Mouse (Mus musculus) limb, embryonic 15.5 days (tissue): ENCODE measurements around the gene Grin2b. TPM values are rescaled to one million over a fixed set of nuclear protein-coding genes. Genes with fewer than 3 reads are reported as not detected.
"Not testable (repeated sequence)": the region's sequence is repeated elsewhere in the genome, so short reads cannot be mapped to it uniquely, and the experiment has no call there.

Source experiments
- ATAC-seq: fragments of 200-750 bp; cut with Nextera tagmentation; 2 replicates; pipeline ENCODE4 v1.8.0; 2017; ENCODE audit warnings: low read depth, moderate TSS enrichment; ENCODE audit not compliant: insufficient number of reproducible peaks, low FRiP score, low TSS enrichment
- H3K27ac ChIP-seq: fragments of 300-500 bp; sonication (generic); 2 replicates; pipeline ENCODE4 v1.5.1; 2015; ENCODE audit warnings: moderate library complexity, mild to moderate bottlenecking, inconsistent platforms
- H3K27me3 ChIP-seq: fragments of 300-500 bp; sonication (generic); 2 replicates; pipeline ENCODE4 v1.6.1; 2015; ENCODE audit warnings: inconsistent platforms
- H3K36me3 ChIP-seq: fragments of 300-500 bp; sonication (generic); 2 replicates; pipeline ENCODE4 v1.6.1; 2015; ENCODE audit warnings: inconsistent platforms
- H3K4me1 ChIP-seq: fragments of 300-500 bp; sonication (generic); 2 replicates; pipeline ENCODE4 v1.6.1; 2015; ENCODE audit warnings: inconsistent platforms
- H3K4me2 ChIP-seq: fragments of 300-500 bp; sonication (generic); 2 replicates; pipeline ENCODE4 v1.6.1; 2015; ENCODE audit warnings: mild to moderate bottlenecking, inconsistent platforms
- H3K4me3 ChIP-seq: fragments of 300-500 bp; sonication (generic); 2 replicates; pipeline ENCODE4 v1.5.1; 2015; ENCODE audit warnings: mild to moderate bottlenecking, inconsistent platforms
- H3K9ac ChIP-seq: fragments of 300-500 bp; sonication (generic); 2 replicates; pipeline ENCODE4 v1.6.1; 2015; ENCODE audit warnings: inconsistent platforms
- H3K9me3 ChIP-seq: fragments of 300-500 bp; sonication (generic); 2 replicates; pipeline ENCODE4 v1.6.1; 2016; ENCODE audit warnings: inconsistent platforms
- WGBS: fragments of 180-500 bp; shearing (Covaris S2); methylation state at CpG from one replicate; pipeline ENCODE4 v1.1.7; 2015; 5-methylcytosine and 5-hydroxymethylcytosine counted together
- polyA plus RNA-seq: library from polyadenylated mRNA; unstranded; fragments of >200 nt; fragmentation: Nextera tagmentation; extraction: Ambion mirVana; gene quantifications from 2 replicates; pipeline ENCODE4 v1.2.1, GENCODE M21; 2015

Gene Grin2b
- polyA plus RNA-seq, 1 experiment from 2014 or later, result 3.2 TPM

- Histone ChIP-seq H3K27ac (no peak overlapping the region), H3K4me2 (no peak overlapping the region), H3K9me3 (no peaks in the 10 kb centered on the region), H3K9ac (no peak overlapping the region), H3K4me3 (no peak overlapping the region), H3K4me1 (no peaks in the 10 kb centered on the region), H3K36me3 (no peaks in the 10 kb centered on the region), H3K27me3 (no peaks in the 10 kb centered on the region)
- WGBS, result 27% methylated on average over 4 of the region's 4 CpGs
- no peak for ATAC-seq
Measured at GRCm38 (mm10) chr6:135827942-135828341, 345.4 kb downstream of the Grin2b start.

DNA sequence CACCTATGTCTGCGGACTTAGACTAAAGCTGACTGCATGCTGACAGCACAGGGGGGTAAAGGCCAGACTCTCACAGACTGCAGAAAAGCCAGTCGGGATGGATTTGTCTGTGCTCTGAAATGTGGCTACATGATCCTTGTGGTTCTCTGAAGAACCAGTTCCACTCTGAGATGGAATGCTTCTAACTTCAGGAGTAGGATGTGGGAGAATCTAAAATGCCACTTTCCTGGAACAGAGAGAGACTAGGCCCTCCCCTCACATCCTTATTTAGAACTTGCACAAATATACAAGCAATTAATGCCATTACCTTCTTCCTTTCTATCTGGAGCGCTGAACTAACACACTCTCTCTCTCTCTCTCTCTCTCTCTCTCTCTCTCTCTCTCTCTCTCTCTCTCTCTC, 346.0 kb downstream of the Grin2b start:
- Histone ChIP-seq H3K36me3 (no peaks in the 10 kb centered on the region), H3K9ac (no peak overlapping the region), H3K4me1 (no peaks in the 10 kb centered on the region), H3K4me3 (no peak overlapping the region), H3K4me2 (no peak overlapping the region), H3K9me3 (no peaks in the 10 kb centered on the region), H3K27ac (no peak overlapping the region), H3K27me3 (no peaks in the 10 kb centered on the region)
- 83% methylated on average over 3 of the region's 3 CpGs for WGBS
- ATAC-seq, result no peak

DNA sequence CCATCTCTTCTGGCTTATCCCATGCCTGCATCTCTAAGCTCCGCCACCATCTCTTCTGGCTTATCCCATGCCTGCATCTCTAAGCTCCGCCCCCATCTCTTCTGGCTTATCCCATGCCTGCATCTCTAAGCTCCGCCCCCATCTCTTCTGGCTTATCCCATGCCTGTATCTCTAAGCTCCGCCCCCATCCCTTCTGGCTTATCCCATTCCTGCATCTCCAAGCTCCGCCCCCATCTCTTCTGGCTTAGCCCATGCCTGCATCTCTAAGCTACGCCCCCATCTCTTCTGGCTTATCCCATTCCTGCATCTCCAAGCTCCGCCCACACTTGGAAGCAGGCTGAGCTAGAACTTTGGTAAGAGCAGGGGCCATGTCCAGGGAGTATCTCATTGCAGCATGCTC, 346.5 kb downstream of the Grin2b start:
- H3K4me1 ChIP-seq, H3K4me3 ChIP-seq, H3K36me3 ChIP-seq, H3K4me2 ChIP-seq, ATAC-seq, H3K27ac ChIP-seq, H3K9me3 ChIP-seq, H3K9ac ChIP-seq, H3K27me3 ChIP-seq: not testable (repeated sequence)
- 95% methylated on average over 7 of the region's 7 CpGs for WGBS

- H3K36me3 ChIP-seq, result no peaks in the 10 kb centered on the region
- no peak overlapping the region for H3K27ac ChIP-seq
- H3K27me3 ChIP-seq, result no peaks in the 10 kb centered on the region
- 82% methylated on average over 2 of the region's 2 CpGs for whole genome bisulfite sequencing
- H3K9me3 ChIP-seq, result no peaks in the 10 kb centered on the region
- no peak overlapping the region for H3K9ac ChIP-seq
- ATAC-seq, result no peak
- H3K4me1 ChIP-seq, result no peaks in the 10 kb centered on the region
- no peak overlapping the region for H3K4me3 ChIP-seq
- H3K4me2 ChIP-seq, result no peak overlapping the region
Measured at GRCm38 (mm10) chr6:135817391-135817790, 355.9 kb downstream of the Grin2b start.

DNA sequence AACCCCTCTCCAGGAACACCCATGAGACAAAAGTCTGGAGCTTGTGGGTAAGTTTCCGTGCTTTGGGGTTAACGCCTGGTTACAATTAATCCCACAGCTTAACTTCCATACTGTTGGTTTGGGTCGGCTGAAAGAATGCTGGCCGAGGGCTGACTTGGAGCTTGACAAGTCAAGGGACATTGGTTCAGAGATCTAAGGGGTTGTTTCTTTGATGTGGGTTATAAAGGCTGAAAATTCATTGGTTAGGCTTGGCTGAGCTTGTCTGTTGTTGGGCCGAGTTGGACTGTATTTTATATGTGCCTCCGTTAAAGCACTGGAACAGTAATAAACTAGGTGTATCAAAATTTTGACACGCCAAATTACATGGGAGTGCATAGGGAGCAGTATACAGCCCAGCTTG, 359.6 kb downstream of the Grin2b start:
- Histone ChIP-seq H3K27me3 (no peaks in the 10 kb centered on the region), H3K4me2 (no peak overlapping the region), H3K27ac (no peak overlapping the region), H3K36me3 (no peaks in the 10 kb centered on the region), H3K9me3 (no peaks in the 10 kb centered on the region), H3K9ac (no peak overlapping the region), H3K4me1 (no peaks in the 10 kb centered on the region), H3K4me3 (no peak overlapping the region)
- WGBS, result 40% methylated on average over 7 of the region's 7 CpGs
- no peak for ATAC-seq

DNA sequence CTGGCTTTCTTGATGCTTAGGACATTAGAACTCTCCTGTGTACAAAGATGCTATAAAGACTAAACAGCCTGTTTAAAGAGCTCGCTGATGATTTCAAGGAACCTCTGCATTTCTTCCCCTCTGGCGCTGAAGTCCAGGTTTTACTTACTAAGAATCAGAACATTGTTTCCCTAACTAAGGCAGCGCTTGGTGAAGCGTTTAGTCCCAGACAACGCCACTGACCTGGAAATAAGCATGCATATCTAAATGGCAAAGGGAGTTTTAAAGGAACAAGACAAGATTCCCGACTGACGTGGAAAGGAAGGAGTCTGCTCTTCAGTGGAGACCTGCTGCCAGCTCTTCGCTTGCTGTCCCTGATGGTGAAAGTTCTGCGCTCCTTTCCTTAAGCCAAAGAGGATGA, 367.9 kb downstream of the Grin2b start:
- no peak overlapping the region for H3K27ac ChIP-seq
- H3K4me1 ChIP-seq, result no peaks in the 10 kb centered on the region
- WGBS, result 82% methylated on average over 9 of the region's 9 CpGs
- no peak overlapping the region for H3K4me2 ChIP-seq
- no peaks in the 10 kb centered on the region for H3K9me3 ChIP-seq
- no peak for ATAC-seq
- H3K4me3 ChIP-seq, result no peak overlapping the region
- H3K9ac ChIP-seq, result no peak overlapping the region
- no peaks in the 10 kb centered on the region for H3K27me3 ChIP-seq
- no peaks in the 10 kb centered on the region for H3K36me3 ChIP-seq

DNA sequence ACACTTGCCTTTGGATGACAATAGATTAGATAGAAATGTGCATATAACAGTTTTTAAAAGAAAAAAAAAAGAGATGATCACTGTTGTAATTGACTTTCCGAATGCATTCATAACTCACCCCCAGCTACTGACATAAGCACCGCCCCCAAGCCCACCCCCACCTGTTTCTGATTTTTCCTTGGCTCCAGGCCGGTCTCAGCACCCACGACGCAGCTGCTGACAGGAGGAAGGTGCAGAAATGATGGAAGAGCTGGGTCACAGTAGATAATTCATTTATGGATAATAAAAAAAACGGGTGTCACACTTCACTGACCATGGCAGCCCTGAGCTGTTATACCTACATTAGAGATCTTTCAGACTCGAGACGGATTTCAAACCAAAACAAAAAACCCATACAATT, 373.4 kb downstream of the Grin2b start:
- no peaks in the 10 kb centered on the region for H3K9me3 ChIP-seq
- H3K4me1 ChIP-seq, result no peaks in the 10 kb centered on the region
- 46% methylated on average over 8 of the region's 8 CpGs for WGBS
- no peak overlapping the region for H3K9ac ChIP-seq
- H3K27me3 ChIP-seq, result no peaks in the 10 kb centered on the region
- ATAC-seq, result no peak
- H3K4me2 ChIP-seq, result no peak overlapping the region
- no peak overlapping the region for H3K4me3 ChIP-seq
- no peaks in the 10 kb centered on the region for H3K36me3 ChIP-seq
- H3K27ac ChIP-seq, result no peak overlapping the region

GRCm38 (mm10) chr6:135798202-135798992, 374.9 kb downstream of the Grin2b start:
- WGBS, result 71% methylated on average over 13 of the region's 13 CpGs
- no peaks in the 10 kb centered on the region; the same call in 1 of the 2 replicates for H3K27me3 ChIP-seq
- H3K4me2 ChIP-seq, result no peak overlapping the region
- H3K4me1 ChIP-seq, result no peaks in the 10 kb centered on the region
- H3K4me3 ChIP-seq, result no peak overlapping the region
- no peaks in the 10 kb centered on the region for H3K9me3 ChIP-seq
- H3K9ac ChIP-seq, result no peak overlapping the region
- no peak for ATAC-seq
- H3K36me3 ChIP-seq, result no peaks in the 10 kb centered on the region
- H3K27ac ChIP-seq, result no peak overlapping the region

- Histone ChIP-seq H3K36me3 (no peaks in the 10 kb centered on the region), H3K4me2 (no peak overlapping the region), H3K9ac (no peak overlapping the region), H3K4me3 (no peak overlapping the region), H3K27me3 (no peaks in the 10 kb centered on the region; the same call in 1 of the 2 replicates), H3K9me3 (no peaks in the 10 kb centered on the region), H3K27ac (no peak overlapping the region), H3K4me1 (no peaks in the 10 kb centered on the region)
- WGBS, result 70% methylated on average over 10 of the region's 10 CpGs
- ATAC-seq, result no peak
Measured at GRCm38 (mm10) chr6:135797371-135798033, 375.8 kb downstream of the Grin2b start.

GRCm38 (mm10) chr6:135796911-135797310, 376.4 kb downstream of the Grin2b start:
- 53% methylated on average over 4 of the region's 4 CpGs for WGBS
- Histone ChIP-seq H3K27ac (no peak overlapping the region), H3K4me2 (no peak overlapping the region), H3K27me3 (no peaks in the 10 kb centered on the region; the same call in 1 of the 2 replicates), H3K36me3 (no peaks in the 10 kb centered on the region), H3K4me3 (no peak overlapping the region), H3K9me3 (no peaks in the 10 kb centered on the region), H3K4me1 (no peaks in the 10 kb centered on the region), H3K9ac (no peak overlapping the region)
- no peak for ATAC-seq

GRCm38 (mm10) chr6:135791412-135791811, 381.9 kb downstream of the Grin2b start:
- WGBS, result 87% methylated on average over 4 of the region's 4 CpGs
- H3K4me2 ChIP-seq, result no peak overlapping the region
- H3K9me3 ChIP-seq, result no peaks in the 10 kb centered on the region
- H3K9ac ChIP-seq, result no peak overlapping the region
- no peaks in the 10 kb centered on the region for H3K36me3 ChIP-seq
- no peak overlapping the region for H3K4me3 ChIP-seq
- H3K4me1 ChIP-seq, result no peaks in the 10 kb centered on the region
- no peak for ATAC-seq
- no peak overlapping the region for H3K27ac ChIP-seq
- H3K27me3 ChIP-seq, result no peaks in the 10 kb centered on the region; the same call in 1 of the 2 replicates

DNA sequence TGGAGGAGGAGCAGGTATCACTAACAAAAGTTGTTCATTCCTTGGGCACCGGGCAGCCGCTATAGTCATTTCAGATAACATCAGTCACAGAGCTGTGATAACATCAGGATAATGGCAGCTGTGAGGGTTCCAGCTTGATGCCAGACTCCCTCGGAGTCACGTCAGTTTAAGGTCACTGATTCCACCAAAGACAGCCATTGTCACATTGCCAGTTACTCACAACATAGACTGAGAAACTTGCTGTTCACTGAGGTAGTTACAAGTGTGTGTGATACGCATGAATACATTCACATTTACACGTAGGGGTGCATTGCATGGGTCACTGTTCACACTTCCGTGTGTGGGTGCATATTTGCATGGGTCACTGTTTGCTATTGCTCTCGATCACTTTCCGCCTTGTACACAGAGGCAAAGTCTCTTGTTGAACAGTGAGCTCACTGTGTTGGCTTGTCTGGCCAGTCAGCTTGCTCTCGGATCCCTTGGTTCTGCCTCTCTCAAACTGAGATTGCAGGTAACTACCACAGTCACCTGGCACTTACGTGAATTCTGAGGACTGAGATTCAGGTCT, 383.6 kb downstream of the Grin2b start:
- H3K36me3 ChIP-seq, result no peaks in the 10 kb centered on the region
- no peak overlapping the region for H3K4me2 ChIP-seq
- H3K4me3 ChIP-seq, result no peak overlapping the region
- no peaks in the 10 kb centered on the region; the same call in 1 of the 2 replicates for H3K27me3 ChIP-seq
- H3K9ac ChIP-seq, result no peak overlapping the region
- no peaks in the 10 kb centered on the region for H3K4me1 ChIP-seq
- H3K9me3 ChIP-seq, result no peaks in the 10 kb centered on the region
- WGBS, result 85% methylated on average over 11 of the region's 11 CpGs
- ATAC-seq, result no peak
- H3K27ac ChIP-seq, result no peak overlapping the region
